Mouse (Mus musculus) cortical plate, adult 2 months (tissue): Measurements from ENCODE around the gene Man2c1.

ENCODE experiments used
- CTCF ChIP-seq: fragments of 200-500 bp; IDR thresholded peaks from 2 replicates; pipeline ENCODE4 v1.5.1; 2011; ENCODE audit warnings: mild to moderate bottlenecking, control low read depth, low read length; ENCODE audit not compliant: insufficient read depth; ENCODE audit errors: extremely low read depth
- POLR2A ChIP-seq: fragments of 200-500 bp; IDR thresholded peaks from 2 replicates; pipeline ENCODE4 v1.6.1; 2011; ENCODE audit warnings: mild to moderate bottlenecking, low read length, control low read depth; ENCODE audit not compliant: insufficient read depth; ENCODE audit errors: extremely low read depth

DNA sequence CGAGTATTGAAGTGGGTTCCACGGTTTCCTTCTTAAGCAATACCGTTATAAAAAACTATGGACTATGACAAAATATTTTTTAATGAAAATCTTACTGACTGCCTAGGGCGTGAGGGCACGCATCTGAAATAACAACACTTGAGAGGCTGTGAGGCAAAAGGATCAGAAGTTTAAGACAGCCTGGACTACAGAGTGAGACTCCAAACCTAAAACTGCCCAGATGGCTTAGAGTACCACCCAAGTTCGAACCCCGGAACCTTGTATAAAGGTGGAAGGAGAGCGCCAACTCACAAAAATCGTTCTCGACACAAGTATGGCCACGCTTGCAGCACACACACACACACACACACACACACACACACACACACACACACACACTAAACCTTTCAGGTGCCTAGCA is 28.0 kb downstream of the Man2c1 start:
- TF ChIP-seq CTCF, result no peak
- no peak for TF ChIP-seq POLR2A
